Mouse (Mus musculus): ENCODE results near the gene Clcc1. TPM values are rescaled to one million over a fixed set of nuclear protein-coding genes. Genes with fewer than 3 reads are reported as not detected.
A peak's percentile ranks its signal among the peaks of the same experiment; 100 is the strongest.
"Not testable (repeated sequence)": the region's sequence is repeated elsewhere in the genome, so short reads cannot be mapped to it uniquely, and the experiment has no call there.

Clcc1 gene
- 10 to 100 TPM; 31.8 to 38.9 TPM for total RNA-seq (2021)
- long read RNA-seq, experiment 1, transcript Clcc1-202 (12 exons, 2,043 nt) = major isoform, 6 of 23 reads
- long read RNA-seq, experiment 1, partial matches to known transcripts = 1 of 23 reads
- long read RNA-seq, experiment 1, other reads (novel, unspliced or antisense) = 16 of 23 reads
- long read RNA-seq, experiment 2, transcript Clcc1-202 (12 exons, 2,043 nt) = major isoform, 6 of 32 reads
- long read RNA-seq, experiment 2, partial matches to known transcripts = 3 of 32 reads
- long read RNA-seq, experiment 2, other reads (novel, unspliced or antisense) = 23 of 32 reads

GRCm38 (mm10) chr3:108653710-108654379 lies at the start of gene Clcc1:
Gene Clcc1, plus strand, starts transcription at chr3:108653913.
- peak; percentile 93 to 94 for DNase-seq
- intact Hi-C loops (cut with DNase I) = loop anchor here (5.0 kb wide), 2 partner anchors 62 to 92 kb away; partner anchors contain the start of genes Tmem167b and Wdr47

- intact Hi-C loops (cut with DNase I) = no loop called here
- no peak for DNase-seq
Observed at GRCm38 (mm10) chr3:108608906-108609305, 44.8 kb upstream of the Clcc1 start.

- intact Hi-C loops (cut with DNase I) = no loop called here
- DNase-seq = no peak
Observed at GRCm38 (mm10) chr3:108634761-108635160, 19.0 kb upstream of the Clcc1 start.

- no peak for DNase-seq
- intact Hi-C loops (cut with DNase I) = no loop called here
Observed at GRCm38 (mm10) chr3:108639412-108639811, 14.3 kb upstream of the Clcc1 start.

- no peak for DNase-seq
- intact Hi-C loops (cut with DNase I) = no loop called here
Observed at GRCm38 (mm10) chr3:108640998-108641397, 12.7 kb upstream of the Clcc1 start.

- intact Hi-C loops (cut with DNase I) = no loop called here
- no peak for DNase-seq
Observed at GRCm38 (mm10) chr3:108644856-108645255, 8.9 kb upstream of the Clcc1 start.

- intact Hi-C loops (cut with DNase I) = no loop called here
- DNase-seq = no peak
Observed at GRCm38 (mm10) chr3:108646036-108646435, 7.7 kb upstream of the Clcc1 start.

- intact Hi-C loops (cut with DNase I); DNase-seq: not testable (repeated sequence)
Observed at GRCm38 (mm10) chr3:108647681-108648080, 6.0 kb upstream of the Clcc1 start.

GRCm38 (mm10) chr3:108652866-108653642 lies 659 bp upstream of the Clcc1 start:
- DNase-seq = no peak
- intact Hi-C loops (cut with DNase I) = loop anchor here (5.0 kb wide), 2 partner anchors 61 to 91 kb away; partner anchors contain the start of genes Tmem167b and Wdr47

- intact Hi-C loops (cut with DNase I) = loop anchor here (5.0 kb wide), 2 partner anchors 62 to 92 kb away; partner anchors contain the start of genes Tmem167b and Wdr47
- DNase-seq = no peak
Observed at GRCm38 (mm10) chr3:108654566-108654965, 853 bp downstream of the Clcc1 start.

- intact Hi-C loops (cut with DNase I) = no loop called here
- no peak for DNase-seq
Observed at GRCm38 (mm10) chr3:108655486-108655885, 1.8 kb downstream of the Clcc1 start.

- intact Hi-C loops (cut with DNase I) = no loop called here
- no peak for DNase-seq
Observed at GRCm38 (mm10) chr3:108658612-108659011, 4.9 kb downstream of the Clcc1 start.

- no peak for DNase-seq
- intact Hi-C loops (cut with DNase I) = no loop called here
Observed at GRCm38 (mm10) chr3:108660941-108661340, 7.2 kb downstream of the Clcc1 start.

GRCm38 (mm10) chr3:108676616-108677015 lies 22.9 kb downstream of the Clcc1 start:
- DNase-seq = no peak
- intact Hi-C loops (cut with DNase I) = no loop called here

- no peak for DNase-seq
- intact Hi-C loops (cut with DNase I) = no loop called here
Observed at GRCm38 (mm10) chr3:108681004-108681403, 27.3 kb downstream of the Clcc1 start.

- intact Hi-C loops (cut with DNase I); DNase-seq: not testable (repeated sequence)
Observed at GRCm38 (mm10) chr3:108683597-108683996, 29.9 kb downstream of the Clcc1 start.

GRCm38 (mm10) chr3:108685701-108686100 lies 32.0 kb downstream of the Clcc1 start:
- intact Hi-C loops (cut with DNase I) = no loop called here
- DNase-seq = no peak

- intact Hi-C loops (cut with DNase I) = no loop called here
- DNase-seq = no peak
Observed at GRCm38 (mm10) chr3:108689015-108689441, 35.3 kb downstream of the Clcc1 start.

GRCm38 (mm10) chr3:108689446-108689845 lies 35.7 kb downstream of the Clcc1 start:
- DNase-seq = no peak
- intact Hi-C loops (cut with DNase I) = no loop called here

GRCm38 (mm10) chr3:108689979-108690378 lies 36.3 kb downstream of the Clcc1 start:
- no peak for DNase-seq
- intact Hi-C loops (cut with DNase I) = no loop called here

- intact Hi-C loops (cut with DNase I) = no loop called here
Observed at GRCm38 (mm10) chr3:108694321-108694720, 40.6 kb downstream of the Clcc1 start.

More at GRCm38 (mm10) chr3:108694321-108694720, 40.6 kb downstream of the Clcc1 start:
- no peak for DNase-seq
